Mouse (Mus musculus) cerebellum, adult 2 months (tissue): ENCODE measurements around the gene Eef2.
"Not testable (repeated sequence)": the region's sequence is repeated elsewhere in the genome, so short reads cannot be mapped to it uniquely, and the experiment has no call there.

Experiments used
- CTCF ChIP-seq: fragments of 200-500 bp; IDR thresholded peaks from 2 replicates; pipeline ENCODE4 v1.5.1; 2011; ENCODE audit warnings: low read depth, mild to moderate bottlenecking, control low read depth, low read length, moderate library complexity, borderline replicate concordance; ENCODE audit not compliant: insufficient read depth
- POLR2A ChIP-seq: fragments of 200-500 bp; IDR thresholded peaks from 2 replicates; pipeline ENCODE4 v1.6.1; 2011; ENCODE audit warnings: low read length, control low read depth, borderline replicate concordance; ENCODE audit not compliant: insufficient read depth

DNA sequence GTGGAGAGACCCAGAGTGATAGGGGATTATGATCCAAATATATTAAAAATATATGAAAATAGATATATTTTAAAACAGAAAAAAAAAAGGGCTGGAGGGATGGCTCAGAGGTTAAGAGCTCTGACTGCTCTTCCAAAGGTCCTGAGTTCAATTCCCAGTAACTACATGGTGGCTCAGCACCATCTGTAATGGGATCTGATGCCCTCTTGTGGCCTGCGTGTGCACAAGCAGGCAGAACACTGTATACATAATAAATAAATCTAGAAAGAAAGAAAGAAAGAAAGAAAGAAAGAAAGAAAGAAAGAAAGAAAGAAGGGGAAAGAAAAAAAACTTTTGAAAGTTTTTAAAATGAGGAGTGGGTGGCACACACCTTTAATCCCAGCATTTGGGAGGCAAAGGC is 40.8 kb downstream of the Eef2 start:
- TF ChIP-seq POLR2A: not testable (repeated sequence)
- TF ChIP-seq CTCF: peak; percentile 53; the same call in 1 of the 2 replicates
